Mouse (Mus musculus) frontal cortex, postnatal 25 days (tissue): ENCODE results near the gene Elovl7.

Experiments used
- DNase-seq, 2 experiments: peaks; one replicate each; pipeline ENCODE4 v3.0.0; 2022; ENCODE audit warnings: low spot score in 2 of 2

Elovl7 gene

GRCm38 (mm10) chr13:108302957-108303675, 88.9 kb downstream of the Elovl7 start:
- no peak for DNase-seq

- no peak for DNase-seq
These were observed 89.6 kb downstream of the Elovl7 start for GRCm38 (mm10) chr13:108303841-108304240.

GRCm38 (mm10) chr13:108304680-108305079, 90.5 kb downstream of the Elovl7 start:
- no peak for DNase-seq

- DNase-seq = peak; percentile 84 to 89
These were observed 101.7 kb downstream of the Elovl7 start, which contains the start of gene Depdc1b for GRCm38 (mm10) chr13:108315702-108316486. TSS of gene Depdc1b (plus strand) at chr13:108316332.

- no peak for DNase-seq
These were observed 102.3 kb downstream of the Elovl7 start for GRCm38 (mm10) chr13:108316487-108316903.

- DNase-seq = no peak
These were observed 103.2 kb downstream of the Elovl7 start for GRCm38 (mm10) chr13:108317414-108317813.

GRCm38 (mm10) chr13:108319028-108319427, 104.8 kb downstream of the Elovl7 start:
- DNase-seq = no peak

- DNase-seq = no peak
These were observed 106.0 kb downstream of the Elovl7 start for GRCm38 (mm10) chr13:108320216-108320615.

- DNase-seq = no peak
These were observed 108.3 kb downstream of the Elovl7 start for GRCm38 (mm10) chr13:108322466-108322865.

- DNase-seq = no peak
These were observed 109.1 kb downstream of the Elovl7 start for GRCm38 (mm10) chr13:108323317-108323716.

- no peak for DNase-seq
These were observed 109.9 kb downstream of the Elovl7 start for GRCm38 (mm10) chr13:108323866-108324829.

- DNase-seq = no peak
These were observed 111.7 kb downstream of the Elovl7 start for GRCm38 (mm10) chr13:108325871-108326270.

- no peak for DNase-seq
These were observed 112.1 kb downstream of the Elovl7 start for GRCm38 (mm10) chr13:108326351-108326750.

- DNase-seq = no peak
These were observed 112.8 kb downstream of the Elovl7 start for GRCm38 (mm10) chr13:108327047-108327446.

- no peak for DNase-seq
These were observed 114.4 kb downstream of the Elovl7 start for GRCm38 (mm10) chr13:108328406-108329180.

GRCm38 (mm10) chr13:108329693-108330092, 115.5 kb downstream of the Elovl7 start:
- no peak for DNase-seq
